ENCODE assay signal across 19 mouse cellular contexts in the genomic region with DNA sequence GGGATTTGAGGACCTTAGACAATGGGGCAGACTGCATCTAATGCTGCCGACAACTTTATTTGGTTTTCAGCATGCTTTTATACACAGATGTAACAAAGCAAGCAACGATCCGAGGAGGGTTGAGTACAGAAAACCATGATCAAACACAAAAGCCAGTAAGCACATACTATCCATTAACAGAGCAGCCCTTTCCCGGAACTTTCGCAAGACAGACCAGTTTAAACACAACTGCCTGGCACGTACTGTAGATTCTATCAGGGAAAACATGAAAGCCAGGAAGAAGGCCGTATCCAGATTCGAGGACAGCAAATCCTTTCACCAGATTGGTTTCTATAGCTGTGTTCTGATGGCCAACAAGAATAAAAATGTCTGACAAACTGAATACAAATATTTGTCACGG.
A peak's percentile ranks its signal among the peaks of the same experiment; 100 is the strongest.
DNase-seq lines count a peak whose midpoint lies in the region; ATAC-seq and TF ChIP-seq lines count a peak whose summit lies in the region.
"Had no signal": no experiment of that assay in that cellular context is flagged by ENCODE, and none has a peak within 500 bp of the region (broad histone marks: within the 10 kb centered on the region; RNA-seq: fewer than 3 reads in every experiment).

No protein-coding gene starts in this region.

- no peaks in the 10 kb centered on the region; the same call in 1 of the 2 replicates for H3K27me3 ChIP-seq in forebrain, embryonic 10.5 days (ENCODE audit: poor library complexity, severe bottlenecking)
- H3K27me3 ChIP-seq in forebrain, embryonic 13.5 days, result no peaks in the 10 kb centered on the region
- H3K27me3 ChIP-seq in lung, embryonic 15.5 days, result no peaks in the 10 kb centered on the region
- H3K27me3 ChIP-seq in stomach, postnatal 0 days (ENCODE audit: control insufficient read depth, insufficient read depth, low read length), result no peaks in the 10 kb centered on the region
- H3K27me3 ChIP-seq: liver, embryonic 13.5 days; midbrain, embryonic 13.5 days had no signal

- no peak overlapping the region for H3K4me3 ChIP-seq in forebrain, embryonic 10.5 days
- no peak overlapping the region for H3K4me3 ChIP-seq in forebrain, embryonic 13.5 days
- H3K4me3 ChIP-seq in lung, embryonic 15.5 days, result no peak overlapping the region
- H3K4me3 ChIP-seq in stomach, postnatal 0 days (ENCODE audit: low read depth, low read length), result no peak overlapping the region
- H3K4me3 ChIP-seq: hindbrain, embryonic 13.5 days; liver, embryonic 13.5 days; midbrain, embryonic 13.5 days had no signal

- TF ChIP-seq EP300 in stomach, postnatal 0 days (optimal IDR thresholded peaks at IDR 0.05), result no peak

- 93% methylated on average over 9 of the region's 9 CpGs for WGBS in forebrain, embryonic 10.5 days
- 82% methylated on average over 9 of the region's 9 CpGs for WGBS in forebrain, embryonic 13.5 days
- WGBS in lung, embryonic 15.5 days, result 55% methylated on average over 9 of the region's 9 CpGs
- 48% methylated on average over 9 of the region's 9 CpGs for whole genome bisulfite sequencing in stomach, postnatal 0 days

- TF ChIP-seq CTCF in stomach, postnatal 0 days (IDR thresholded peaks at IDR 0.05; ENCODE audit: low read depth), result no peak

- H3K4me2 ChIP-seq in forebrain, embryonic 13.5 days, result no peak overlapping the region
- no peak overlapping the region for H3K4me2 ChIP-seq in lung, embryonic 15.5 days
- H3K4me2 ChIP-seq in stomach, postnatal 0 days (replicated peaks; ENCODE audit: low read depth), result no peak overlapping the region
- H3K4me2 ChIP-seq: hindbrain, embryonic 13.5 days; liver, embryonic 13.5 days; midbrain, embryonic 13.5 days had no signal

- H3K9me3 ChIP-seq in forebrain, embryonic 10.5 days, result no peaks in the 10 kb centered on the region
- H3K9me3 ChIP-seq in forebrain, embryonic 13.5 days (replicated peaks), result no peaks in the 10 kb centered on the region
- no peaks in the 10 kb centered on the region for H3K9me3 ChIP-seq in lung, embryonic 15.5 days
- no peaks in the 10 kb centered on the region for H3K9me3 ChIP-seq in stomach, postnatal 0 days (ENCODE audit: control insufficient read depth, low read length)
- H3K9me3 ChIP-seq: hindbrain, embryonic 13.5 days; liver, embryonic 13.5 days; midbrain, embryonic 13.5 days had no signal

- ATAC-seq in forebrain, embryonic 13.5 days, result no peak
- no peak for ATAC-seq in lung, embryonic 15.5 days (ENCODE audit: borderline replicate concordance, extremely low read depth, low FRiP score, low TSS enrichment)
- ATAC-seq in stomach, postnatal 0 days (ENCODE audit: low FRiP score, low TSS enrichment), result 0 out of 2 replicates have a peak, but pooled peaks have one; percentile 36
- ATAC-seq: inflammation-experienced regulatory T-cells, adult 6 months; midbrain, embryonic 13.5 days had no signal

- H3K4me1 ChIP-seq in forebrain, embryonic 10.5 days, result peaks cover 57% of the 10 kb centered on the region
- peaks cover 26% of the 10 kb centered on the region for H3K4me1 ChIP-seq in forebrain, embryonic 13.5 days
- peaks cover 43% of the 10 kb centered on the region for H3K4me1 ChIP-seq in lung, embryonic 15.5 days
- peaks cover 4% of the 10 kb centered on the region for H3K4me1 ChIP-seq in stomach, postnatal 0 days (replicated peaks; ENCODE audit: control insufficient read depth, insufficient read depth)

- H3K9ac ChIP-seq in forebrain, embryonic 13.5 days, result no peak overlapping the region
- no peak overlapping the region for H3K9ac ChIP-seq in lung, embryonic 15.5 days
- no peak overlapping the region for H3K9ac ChIP-seq in stomach, postnatal 0 days (ENCODE audit: low read length)
- H3K9ac ChIP-seq: hindbrain, embryonic 13.5 days; liver, embryonic 13.5 days; midbrain, embryonic 13.5 days had no signal

- H3K27ac ChIP-seq in forebrain, embryonic 10.5 days, result 0 out of 2 replicates have a peak overlapping the region, but pooled peaks have one; percentile 86
- no peak overlapping the region for H3K27ac ChIP-seq in forebrain, embryonic 13.5 days
- peak overlapping the region; percentile 58 for H3K27ac ChIP-seq in lung, embryonic 15.5 days
- no peak overlapping the region; the same call in none of the 2 replicates for H3K27ac ChIP-seq in stomach, postnatal 0 days (replicated peaks)
- H3K27ac ChIP-seq: hindbrain, embryonic 13.5 days; kidney, postnatal 0 days; liver, embryonic 13.5 days; midbrain, embryonic 13.5 days had no signal

- no peaks in the 10 kb centered on the region for H3K36me3 ChIP-seq in forebrain, embryonic 10.5 days (replicated peaks)
- H3K36me3 ChIP-seq in forebrain, embryonic 13.5 days (ENCODE audit: poor library complexity, severe bottlenecking), result no peaks in the 10 kb centered on the region
- H3K36me3 ChIP-seq in lung, embryonic 15.5 days, result no peaks in the 10 kb centered on the region
- H3K36me3 ChIP-seq in stomach, postnatal 0 days (ENCODE audit: control insufficient read depth, insufficient read depth, low read length), result no peaks in the 10 kb centered on the region
- H3K36me3 ChIP-seq: hindbrain, embryonic 13.5 days; liver, embryonic 13.5 days; midbrain, embryonic 13.5 days had no signal

- DNase-seq in forebrain, embryonic 10.5 days (ENCODE audit: extremely low spot score, low spot score), result no peak
- DNase-seq in lung, postnatal 10 days, result no peak
- DNase-seq in gonadal fat pad, adult 2 months (ENCODE audit: low read depth), result peak; percentile 62
- no peak for DNase-seq in stomach, postnatal 0 days (ENCODE audit: low spot score)
- no peak for DNase-seq in spleen, postnatal 10 days (ENCODE audit: low spot score in 2 of 2)
- DNase-seq: adrenal gland, postnatal 14 days; cerebellum, adult 2 months; cerebellum, postnatal 36 days; gastrocnemius, postnatal 25 days; kidney, adult 2 months; left cerebral cortex, postnatal 4 days; liver, embryonic 13.5 days; thymus, postnatal 25 days had no signal

Comparison
In these comparisons a context has a peak if more than half of its experiments do, and no peak if none do; other contexts are left out.
1. H3K27ac ChIP-seq: peak in forebrain, embryonic 10.5 days (single experiment) and lung, embryonic 15.5 days (single experiment); none in forebrain, embryonic 13.5 days (single experiment) and stomach, postnatal 0 days (single experiment).